ENCODE assay signal across 14 mouse cellular contexts in genomic region chr8:73336845-73337244, GRCm38 (mm10).
"Had no signal": no experiment of that assay in that cellular context is flagged by ENCODE, and none has a peak within 500 bp of the region (broad histone marks: within the 10 kb centered on the region; RNA-seq: fewer than 3 reads in every experiment).

No protein-coding gene starts in this region.

- ATAC-seq: midbrain, embryonic 16.5 days had no signal

- H3K9me3 ChIP-seq: midbrain, embryonic 10.5 days; midbrain, embryonic 12.5 days; neural tube, embryonic 13.5 days had no signal

- H3K4me2 ChIP-seq: lung, embryonic 14.5 days; midbrain, embryonic 12.5 days; neural tube, embryonic 13.5 days had no signal

- H3K9ac ChIP-seq: lung, embryonic 14.5 days; midbrain, embryonic 12.5 days; neural tube, embryonic 13.5 days had no signal

- H3K27ac ChIP-seq: midbrain, embryonic 10.5 days; midbrain, embryonic 12.5 days; neural tube, embryonic 13.5 days had no signal

- H3K4me3 ChIP-seq: midbrain, embryonic 10.5 days; midbrain, embryonic 12.5 days; myocyte; neural tube, embryonic 13.5 days had no signal

- DNase-seq: lung, adult 18-20 months; lung, embryonic 14.5 days; lung, postnatal 10 days; lung, postnatal 4 days; midbrain, embryonic 14.5 days; right cerebral cortex, postnatal 14 days; thymus, adult 18-20 months; thymus, postnatal 14 days; thymus, postnatal 36 days had no signal

- H3K27me3 ChIP-seq: midbrain, embryonic 12.5 days; neural tube, embryonic 13.5 days had no signal

- H3K36me3 ChIP-seq: midbrain, embryonic 12.5 days had no signal

- H3K4me1 ChIP-seq: midbrain, embryonic 10.5 days; midbrain, embryonic 12.5 days had no signal
